28 mouse cellular contexts compared by ENCODE assay signal in the genomic region with DNA sequence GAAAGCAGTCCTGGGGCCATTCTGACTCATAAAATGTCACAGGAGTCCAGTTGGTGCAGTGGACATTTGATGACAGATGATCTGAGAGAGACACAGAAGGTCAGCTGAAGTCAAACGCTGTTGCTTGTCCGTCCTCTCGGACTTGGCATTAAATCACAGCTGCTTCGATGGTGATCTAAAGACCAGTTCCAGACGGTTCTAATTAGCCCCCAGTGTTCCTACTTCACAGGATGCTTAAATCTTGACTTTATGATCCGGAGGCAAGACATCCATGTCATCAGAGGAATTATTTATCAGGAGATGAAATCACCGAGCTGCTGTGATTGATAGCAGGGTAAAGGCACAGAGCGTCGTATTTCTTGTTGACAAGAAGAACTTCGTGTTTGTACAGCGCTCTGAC.
DNase-seq lines count a peak whose midpoint lies in the region; ATAC-seq and TF ChIP-seq lines count a peak whose summit lies in the region.
"Had no signal": no experiment of that assay in that cellular context is flagged by ENCODE, and none has a peak within 500 bp of the region (broad histone marks: within the 10 kb centered on the region; RNA-seq: fewer than 3 reads in every experiment).

No protein-coding gene starts in this region.

- H3K9ac ChIP-seq in neural tube, embryonic 15.5 days (replicated peaks), result no peak overlapping the region
- no peak overlapping the region for H3K9ac ChIP-seq in intestine, postnatal 0 days (ENCODE audit: low read depth, low read length)
- H3K9ac ChIP-seq: forebrain, postnatal 0 days; heart, embryonic 13.5 days; hindbrain, embryonic 14.5 days had no signal

- H3K4me2 ChIP-seq in neural tube, embryonic 15.5 days, result no peak overlapping the region
- H3K4me2 ChIP-seq in intestine, postnatal 0 days (replicated peaks; ENCODE audit: low read depth), result no peak overlapping the region
- H3K4me2 ChIP-seq: heart, embryonic 13.5 days; hindbrain, embryonic 14.5 days had no signal

- H3K4me1 ChIP-seq in neural tube, embryonic 15.5 days, result peaks cover 17% of the 10 kb centered on the region
- peaks cover 3% of the 10 kb centered on the region; the same call in 1 of the 2 replicates for H3K4me1 ChIP-seq in intestine, postnatal 0 days (replicated peaks; ENCODE audit: control insufficient read depth, insufficient read depth, low read length)

- peak; percentile 7 to 42 for DNase-seq in adrenal gland, adult (ENCODE audit: inconsistent age in 2 of 2, low spot score in 1 of 2)
- DNase-seq in adrenal gland, postnatal 25 days, result no peak
- peak; percentile 28 for DNase-seq in neural tube, embryonic 10.5 days (ENCODE audit: extremely low spot score, low spot score)
- peak; percentile 13 for DNase-seq in embryo, embryonic 9.5 days (ENCODE audit: extremely low spot score)
- no peak for DNase-seq in cerebellum, adult 11 months
- DNase-seq in heart, adult 9 months (ENCODE audit: low spot score in 2 of 2), result no peak
- DNase-seq: adrenal gland, adult 8-10 months; B cell, adult 2 months; cerebellum, adult 11-12 months; cerebellum, adult 8-10 months; cerebellum, postnatal 10 days; cerebellum, postnatal 36 days; forebrain, postnatal 0 days; gastrocnemius, adult 2 months; gastrocnemius, postnatal 14 days; heart, postnatal 14 days; heart, postnatal 4 days had no signal

- H3K36me3 ChIP-seq in neural tube, embryonic 15.5 days, result no peaks in the 10 kb centered on the region
- no peaks in the 10 kb centered on the region for H3K36me3 ChIP-seq in intestine, postnatal 0 days (ENCODE audit: control insufficient read depth, insufficient read depth)
- H3K36me3 ChIP-seq: forebrain, embryonic 10.5 days; G1E; heart, embryonic 13.5 days had no signal

- ATAC-seq in neural tube, embryonic 15.5 days (ENCODE audit: low FRiP score), result no peak
- no peak for ATAC-seq in intestine, postnatal 0 days
- ATAC-seq: forebrain, embryonic 14.5 days; forebrain, postnatal 0 days; hindbrain, postnatal 0 days; inflammation-experienced regulatory T-cells, adult 6 months; Patski had no signal

- no peak for TF ChIP-seq CTCF in intestine, postnatal 0 days (IDR thresholded peaks at IDR 0.05; ENCODE audit: low read depth)

- WGBS in neural tube, embryonic 15.5 days, result 58% methylated on average over 11 of the region's 11 CpGs
- 60% methylated on average over 11 of the region's 11 CpGs for WGBS in intestine, postnatal 0 days

- peaks cover 4% of the 10 kb centered on the region; the same call in 1 of the 2 replicates for H3K27me3 ChIP-seq in neural tube, embryonic 15.5 days (replicated peaks)
- no peaks in the 10 kb centered on the region for H3K27me3 ChIP-seq in intestine, postnatal 0 days (replicated peaks; ENCODE audit: control insufficient read depth, insufficient read depth, low read length)
- H3K27me3 ChIP-seq: CH12.LX had no signal

- no peak overlapping the region for H3K4me3 ChIP-seq in neural tube, embryonic 15.5 days (replicated peaks)
- no peak overlapping the region for H3K4me3 ChIP-seq in intestine, postnatal 0 days (ENCODE audit: low read depth, low read length)
- H3K4me3 ChIP-seq: forebrain, embryonic 10.5 days; gastrocnemius, adult 2 months; heart, embryonic 13.5 days had no signal

- H3K9me3 ChIP-seq in neural tube, embryonic 15.5 days (replicated peaks), result no peaks in the 10 kb centered on the region
- no peaks in the 10 kb centered on the region for H3K9me3 ChIP-seq in intestine, postnatal 0 days (ENCODE audit: control insufficient read depth)
- H3K9me3 ChIP-seq: forebrain, embryonic 10.5 days; G1E; heart, embryonic 13.5 days had no signal

- H3K27ac ChIP-seq in neural tube, embryonic 15.5 days (replicated peaks), result no peak overlapping the region
- no peak overlapping the region for H3K27ac ChIP-seq in intestine, postnatal 0 days (ENCODE audit: low read depth, low read length)
- H3K27ac ChIP-seq: forebrain, embryonic 10.5 days; gastrocnemius, adult 2 months; heart, embryonic 13.5 days; hindbrain, embryonic 14.5 days; hindbrain, postnatal 0 days had no signal

Comparison
In these comparisons a context has a peak if more than half of its experiments do, and no peak if none do; other contexts are left out.
1. DNase-seq: peak in adrenal gland, adult (2 of 2), neural tube, embryonic 10.5 days (single experiment) and embryo, embryonic 9.5 days (single experiment); none in adrenal gland, postnatal 25 days (single experiment), cerebellum, adult 11 months (single experiment) and heart, adult 9 months (0 of 2).